Mouse (Mus musculus): ENCODE results near the gene Tmed4. TPM values are rescaled to one million over a fixed set of nuclear protein-coding genes. Genes with fewer than 3 reads are reported as not detected.

Tmed4 gene
- total RNA-seq, 2 experiments from 2014 or later, result 57.7 to 75.6 TPM

- H3K4me3 ChIP-seq, result peak overlapping the region; percentile 96
- peak overlapping the region; percentile 99 for H3K27ac ChIP-seq
- intact Hi-C loops (cut with DNase I), result no loop called here
- DNase-seq, result no peak
- TF ChIP-seq CTCF (IDR thresholded peaks at IDR 0.05), result no peak
Measured at GRCm38 (mm10) chr11:6293601-6294000, 18.9 kb upstream of the Tmed4 start.

GRCm38 (mm10) chr11:6292988-6293349, 18.3 kb upstream of the Tmed4 start:
- H3K27ac ChIP-seq, result peak overlapping the region; percentile 99
- peak overlapping the region; percentile 96 for H3K4me3 ChIP-seq
- DNase-seq, result no peak
- TF ChIP-seq CTCF (IDR thresholded peaks at IDR 0.05), result no peak
- intact Hi-C loops (cut with DNase I), result no loop called here

- TF ChIP-seq CTCF (IDR thresholded peaks at IDR 0.05), result peak; percentile 38
- Histone ChIP-seq H3K4me3 (peak overlapping the region; percentile 96), H3K27ac (peak overlapping the region; percentile 99)
- no peak for DNase-seq
- intact Hi-C loops (cut with DNase I), result no loop called here
Measured at GRCm38 (mm10) chr11:6292116-6292987, 17.7 kb upstream of the Tmed4 start.

GRCm38 (mm10) chr11:6291401-6292115, 16.9 kb upstream of the Tmed4 start, which contains the start of gene Ogdh:
Gene Ogdh (plus strand): TSS chr11:6291633.
- peak within 1 kb of the TSS; percentile 99 for H3K27ac ChIP-seq
- peak; percentile 100 for DNase-seq
- intact Hi-C loops (cut with DNase I), result no loop called here
- H3K4me3 ChIP-seq, result peak within 1 kb of the TSS; percentile 96
- TF ChIP-seq CTCF (IDR thresholded peaks at IDR 0.05), result no peak

GRCm38 (mm10) chr11:6290883-6291282, 16.2 kb upstream of the Tmed4 start:
- no peak for DNase-seq
- peak overlapping the region; percentile 99 for H3K27ac ChIP-seq
- intact Hi-C loops (cut with DNase I), result no loop called here
- TF ChIP-seq CTCF (IDR thresholded peaks at IDR 0.05), result no peak
- peak overlapping the region; percentile 96 for H3K4me3 ChIP-seq

- TF ChIP-seq CTCF (IDR thresholded peaks at IDR 0.05), result no peak
- intact Hi-C loops (cut with DNase I), result no loop called here
- DNase-seq, result no peak
- H3K27ac ChIP-seq, result peak overlapping the region; percentile 99
- H3K4me3 ChIP-seq, result no peak overlapping the region
Measured at GRCm38 (mm10) chr11:6290138-6290537, 15.5 kb upstream of the Tmed4 start.

- no peak overlapping the region for H3K4me3 ChIP-seq
- peak; percentile 84 for DNase-seq
- intact Hi-C loops (cut with DNase I), result no loop called here
- TF ChIP-seq CTCF (IDR thresholded peaks at IDR 0.05), result no peak
- H3K27ac ChIP-seq, result peak overlapping the region; percentile 81
Measured at GRCm38 (mm10) chr11:6282940-6283339, 8.3 kb upstream of the Tmed4 start.

GRCm38 (mm10) chr11:6276466-6276865, 1.8 kb upstream of the Tmed4 start:
- no peak overlapping the region for H3K27ac ChIP-seq
- intact Hi-C loops (cut with DNase I), result no loop called here
- H3K4me3 ChIP-seq, result no peak overlapping the region
- DNase-seq, result no peak
- TF ChIP-seq CTCF (IDR thresholded peaks at IDR 0.05), result no peak

GRCm38 (mm10) chr11:6275094-6275484, 419 bp upstream of the Tmed4 start:
- intact Hi-C loops (cut with DNase I), result no loop called here
- Histone ChIP-seq H3K4me3 (peak overlapping the region; percentile 87), H3K27ac (peak overlapping the region; percentile 93)
- TF ChIP-seq CTCF (IDR thresholded peaks at IDR 0.05), result no peak
- DNase-seq, result no peak

GRCm38 (mm10) chr11:6273607-6274006, 1.1 kb downstream of the Tmed4 start:
- intact Hi-C loops (cut with DNase I), result no loop called here
- DNase-seq, result no peak
- TF ChIP-seq CTCF (IDR thresholded peaks at IDR 0.05), result no peak
- Histone ChIP-seq H3K4me3 (peak overlapping the region; percentile 87), H3K27ac (peak overlapping the region; percentile 93)

- intact Hi-C loops (cut with DNase I), result loop anchor here (2.0 kb wide), 1 partner anchor 67 kb away; the partner anchor contains the start of genes A730071L15Rik and Nudcd3
- Histone ChIP-seq H3K27ac (peak within 1 kb of the TSS; percentile 97), H3K4me3 (peak within 1 kb of the TSS; percentile 73)
- TF ChIP-seq CTCF (IDR thresholded peaks at IDR 0.05), result no peak
- peak; percentile 95 for DNase-seq
Measured at GRCm38 (mm10) chr11:6267320-6268254, 7.1 kb downstream of the Tmed4 start, which contains the start of gene Ddx56. Gene Ddx56 (minus strand): TSS chr11:6267772.

GRCm38 (mm10) chr11:6266621-6267020, 8.0 kb downstream of the Tmed4 start:
- intact Hi-C loops (cut with DNase I), result loop anchor here (2.0 kb wide), 1 partner anchor 66 kb away; the partner anchor contains the start of genes A730071L15Rik and Nudcd3
- DNase-seq, result no peak
- H3K27ac ChIP-seq, result peak overlapping the region; percentile 97
- peak overlapping the region; percentile 73 for H3K4me3 ChIP-seq
- TF ChIP-seq CTCF (IDR thresholded peaks at IDR 0.05), result no peak

All from gastrocnemius, adult 2 months (tissue).